In the genomic region with DNA sequence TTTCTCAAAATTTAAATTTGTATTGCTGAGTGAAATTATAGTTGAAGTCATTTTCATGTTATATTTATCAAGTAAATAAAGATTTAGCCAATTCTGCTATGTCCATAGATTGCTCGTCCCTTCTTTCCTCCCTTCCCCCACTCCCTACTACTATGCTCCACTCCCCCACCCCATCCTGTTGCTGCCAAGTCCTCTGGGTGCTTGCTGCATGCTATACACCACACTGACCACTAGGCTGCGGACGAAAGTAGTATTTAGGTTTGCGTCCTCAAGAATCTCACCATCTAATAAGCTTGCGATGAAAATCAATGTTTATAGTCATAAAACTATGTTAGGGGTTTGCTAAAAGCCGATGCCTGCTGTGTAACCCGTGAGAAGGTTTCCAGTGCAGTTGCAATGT, we compare ENCODE assay signal across 17 mouse cellular contexts.
DNase-seq lines count a peak whose midpoint lies in the region; ATAC-seq and TF ChIP-seq lines count a peak whose summit lies in the region.
"Had no signal": no experiment of that assay in that cellular context is flagged by ENCODE, and none has a peak within 500 bp of the region (broad histone marks: within the 10 kb centered on the region; RNA-seq: fewer than 3 reads in every experiment).

No protein-coding gene starts in this region.

- POLR2A ChIA-PET in Patski (lab: Charles Lee): no interaction called here

- no peak for ATAC-seq in hindbrain, postnatal 0 days
- no peak for ATAC-seq in hindbrain, embryonic 13.5 days (ENCODE audit: low FRiP score)
- ATAC-seq in lung, postnatal 0 days: no peak
- ATAC-seq in Patski: no peak
- ATAC-seq in stomach, postnatal 0 days (ENCODE audit: low FRiP score, low TSS enrichment): no peak
- ATAC-seq: forebrain, embryonic 14.5 days had no signal

- no peak overlapping the region for H3K4me3 ChIP-seq in hindbrain, postnatal 0 days (ENCODE audit: low read length)
- no peak overlapping the region for H3K4me3 ChIP-seq in hindbrain, embryonic 13.5 days
- no peak overlapping the region for H3K4me3 ChIP-seq in lung, postnatal 0 days (ENCODE audit: low read depth, low read length)
- H3K4me3 ChIP-seq in stomach, postnatal 0 days (ENCODE audit: low read depth, low read length): no peak overlapping the region
- H3K4me3 ChIP-seq: heart, embryonic 15.5 days; hindbrain, embryonic 12.5 days; midbrain, embryonic 15.5 days had no signal

- TF ChIP-seq EP300 in lung, postnatal 0 days (IDR thresholded peaks at IDR 0.05): no peak
- no peak for TF ChIP-seq EP300 in stomach, postnatal 0 days (optimal IDR thresholded peaks at IDR 0.05)

- no peak overlapping the region for H3K4me2 ChIP-seq in hindbrain, postnatal 0 days (ENCODE audit: low read depth, low read length)
- H3K4me2 ChIP-seq in hindbrain, embryonic 13.5 days: no peak overlapping the region
- H3K4me2 ChIP-seq in lung, postnatal 0 days (replicated peaks; ENCODE audit: low read depth, low read length): no peak overlapping the region
- no peak overlapping the region for H3K4me2 ChIP-seq in stomach, postnatal 0 days (replicated peaks; ENCODE audit: low read depth)
- H3K4me2 ChIP-seq: heart, embryonic 15.5 days; hindbrain, embryonic 12.5 days; midbrain, embryonic 15.5 days had no signal

- H3K4me1 ChIP-seq in hindbrain, postnatal 0 days (ENCODE audit: insufficient read depth, low read length): no peaks in the 10 kb centered on the region
- 0 out of 2 replicates have a peak, but pooled peaks cover 6% of the 10 kb centered on the region for H3K4me1 ChIP-seq in hindbrain, embryonic 13.5 days (replicated peaks)
- H3K4me1 ChIP-seq in lung, postnatal 0 days (ENCODE audit: insufficient read depth, low read depth, low read length): no peaks in the 10 kb centered on the region
- no peaks in the 10 kb centered on the region for H3K4me1 ChIP-seq in stomach, postnatal 0 days (replicated peaks; ENCODE audit: control insufficient read depth, insufficient read depth)
- H3K4me1 ChIP-seq: heart, embryonic 15.5 days; hindbrain, embryonic 12.5 days had no signal

- no peaks in the 10 kb centered on the region for H3K9me3 ChIP-seq in hindbrain, postnatal 0 days (ENCODE audit: low read length)
- no peaks in the 10 kb centered on the region for H3K9me3 ChIP-seq in hindbrain, embryonic 13.5 days
- H3K9me3 ChIP-seq in lung, postnatal 0 days (ENCODE audit: low read length): no peaks in the 10 kb centered on the region
- no peaks in the 10 kb centered on the region for H3K9me3 ChIP-seq in stomach, postnatal 0 days (ENCODE audit: control insufficient read depth, low read length)
- H3K9me3 ChIP-seq: heart, embryonic 15.5 days; hindbrain, embryonic 12.5 days; midbrain, embryonic 15.5 days had no signal

- H3K36me3 ChIP-seq in hindbrain, postnatal 0 days (ENCODE audit: insufficient read depth, low read length): no peaks in the 10 kb centered on the region; the same call in 1 of the 2 replicates
- peaks cover 22% of the 10 kb centered on the region for H3K36me3 ChIP-seq in hindbrain, embryonic 13.5 days
- no peaks in the 10 kb centered on the region for H3K36me3 ChIP-seq in lung, postnatal 0 days (ENCODE audit: insufficient read depth, low read length)
- no peaks in the 10 kb centered on the region for H3K36me3 ChIP-seq in stomach, postnatal 0 days (ENCODE audit: control insufficient read depth, insufficient read depth, low read length)
- H3K36me3 ChIP-seq: heart, embryonic 15.5 days had no signal

- no peaks in the 10 kb centered on the region for H3K27me3 ChIP-seq in hindbrain, postnatal 0 days (ENCODE audit: insufficient read depth, low read length)
- H3K27me3 ChIP-seq in hindbrain, embryonic 13.5 days: no peaks in the 10 kb centered on the region
- no peaks in the 10 kb centered on the region for H3K27me3 ChIP-seq in lung, postnatal 0 days (replicated peaks; ENCODE audit: insufficient read depth, low read length)
- no peaks in the 10 kb centered on the region for H3K27me3 ChIP-seq in Patski
- H3K27me3 ChIP-seq in stomach, postnatal 0 days (ENCODE audit: control insufficient read depth, insufficient read depth, low read length): no peaks in the 10 kb centered on the region
- H3K27me3 ChIP-seq: heart, embryonic 15.5 days; hindbrain, embryonic 12.5 days; midbrain, embryonic 15.5 days had no signal

- peak; percentile 58 for TF ChIP-seq CTCF in hindbrain, postnatal 0 days (IDR thresholded peaks at IDR 0.05; ENCODE audit: low read depth)
- peak; percentile 44 for TF ChIP-seq CTCF in lung, postnatal 0 days (IDR thresholded peaks at IDR 0.05)
- peak; percentile 42 for TF ChIP-seq CTCF in Patski (IDR thresholded peaks at IDR 0.05)
- TF ChIP-seq CTCF in stomach, postnatal 0 days (IDR thresholded peaks at IDR 0.05; ENCODE audit: low read depth): peak; percentile 48

- H3K9ac ChIP-seq in hindbrain, postnatal 0 days (replicated peaks; ENCODE audit: low read length): no peak overlapping the region
- no peak overlapping the region for H3K9ac ChIP-seq in hindbrain, embryonic 13.5 days
- no peak overlapping the region for H3K9ac ChIP-seq in lung, postnatal 0 days (replicated peaks; ENCODE audit: low read depth)
- H3K9ac ChIP-seq in stomach, postnatal 0 days (ENCODE audit: low read length): no peak overlapping the region
- H3K9ac ChIP-seq: heart, embryonic 15.5 days; hindbrain, embryonic 12.5 days; midbrain, embryonic 15.5 days had no signal

- in situ Hi-C loops in Patski (cut with MboI; ENCODE audit: low pct_unique_long_range_greater_than_20kb): loop anchor here (10.0 kb wide), 1 partner anchor 1043 kb away; no protein-coding TSS in a partner anchor

- 83% methylated on average over 7 of the region's 7 CpGs for WGBS in hindbrain, postnatal 0 days
- WGBS in hindbrain, embryonic 13.5 days: 83% methylated on average over 7 of the region's 7 CpGs
- WGBS in lung, postnatal 0 days: 76% methylated on average over 7 of the region's 7 CpGs
- 75% methylated on average over 7 of the region's 7 CpGs for WGBS in stomach, postnatal 0 days

- peak; percentile 31 for DNase-seq in hindbrain, postnatal 0 days (ENCODE audit: low spot score)
- DNase-seq in lung, postnatal 0 days (ENCODE audit: low spot score): no peak
- no peak for DNase-seq in lung, postnatal 14 days
- no peak for DNase-seq in Patski (ENCODE audit: low read depth, low spot score)
- DNase-seq in stomach, postnatal 0 days (ENCODE audit: low spot score): no peak
- DNase-seq in thymus, postnatal 14 days: no peak
- DNase-seq: adrenal gland, postnatal 25 days; cerebellum, postnatal 36 days; gastrocnemius, postnatal 25 days; kidney, adult 18-20 months; spleen, adult 18-20 months had no signal

- CTCF ChIA-PET in Patski (lab: Charles Lee): interaction anchor here (1.1 to 3.8 kb wide), 4 partner anchors 21 to 57 kb away, joined by 3 to 20 read pairs (median 4); no protein-coding TSS in a partner anchor

- no peak overlapping the region for H3K27ac ChIP-seq in hindbrain, postnatal 0 days
- no peak overlapping the region for H3K27ac ChIP-seq in hindbrain, embryonic 13.5 days
- no peak overlapping the region for H3K27ac ChIP-seq in lung, postnatal 0 days (ENCODE audit: low read length)
- no peak overlapping the region for H3K27ac ChIP-seq in stomach, postnatal 0 days (replicated peaks)
- H3K27ac ChIP-seq: heart, embryonic 15.5 days; hindbrain, embryonic 12.5 days; macrophage had no signal
